Mouse (Mus musculus) retina, adult 2 months (tissue): ENCODE results near the gene Fam57b.

Experiments used
- DNase-seq: peaks from one replicate; pipeline ENCODE4 v3.0.0-alpha.2; 2012; ENCODE audit warnings: low read depth, low spot score

Gene Fam57b

GRCm38 (mm10) chr7:126868003-126868402 lies 70.5 kb downstream of the Fam57b start:
- DNase-seq, result no peak

- DNase-seq, result no peak
These were observed 72.5 kb downstream of the Fam57b start for GRCm38 (mm10) chr7:126869780-126870519.

- DNase-seq, result no peak
These were observed 73.0 kb downstream of the Fam57b start for GRCm38 (mm10) chr7:126870520-126870891.

- no peak for DNase-seq
These were observed 79.8 kb downstream of the Fam57b start for GRCm38 (mm10) chr7:126877239-126877638.
